Mouse (Mus musculus): ENCODE results near the gene 1700042G07Rik.

DNA sequence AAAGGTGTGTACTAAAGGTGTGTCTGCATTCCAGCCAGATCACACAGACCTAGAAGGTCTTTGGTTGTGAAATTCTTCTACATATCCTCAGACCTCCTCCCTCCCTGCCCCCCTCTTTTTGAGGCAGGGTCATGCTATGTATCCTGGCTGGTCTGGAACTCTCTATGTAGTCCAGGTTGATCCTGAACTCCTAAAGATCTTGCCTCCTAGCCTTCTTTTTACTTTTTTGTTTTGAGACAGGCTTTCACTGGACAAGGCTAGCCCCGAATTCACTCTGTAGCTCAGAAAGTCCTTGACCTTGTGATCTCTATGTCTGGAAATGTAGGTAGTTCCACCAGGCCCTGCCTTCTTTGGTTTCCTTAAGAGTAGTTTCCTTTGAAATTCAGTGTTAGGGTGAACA is 35.7 kb downstream of the 1700042G07Rik start:
- TF ChIP-seq TAL1 (IDR thresholded peaks at IDR 0.05; ENCODE audit: low read length) = no peak
- TF ChIP-seq GATA1 (IDR thresholded peaks at IDR 0.05; ENCODE audit: low read length) = no peak
